Mouse (Mus musculus) ES-Bruce4 (cell line): ENCODE measurements around the gene Eif5b.

ENCODE experiments used
- CTCF ChIP-seq: IDR thresholded peaks from one replicate; pipeline ENCODE4 v1.8.1; 2011; ENCODE audit warnings: low read depth, low read length
- EP300 ChIP-seq: IDR thresholded peaks from 2 replicates; pipeline ENCODE4 v1.6.1; 2011; ENCODE audit warnings: low read depth, low read length; ENCODE audit not compliant: insufficient read depth

GRCm38 (mm10) chr1:37977303-37977702 is 20.5 kb upstream of the Eif5b start:
- TF ChIP-seq CTCF (no peak), EP300 (no peak)
